Mouse (Mus musculus) embryonic facial prominence, embryonic 12.5 days (tissue): ENCODE measurements around the gene Ubr3. TPM values are rescaled to one million over a fixed set of nuclear protein-coding genes. Genes with fewer than 3 reads are reported as not detected.
"Not testable (repeated sequence)": the region's sequence is repeated elsewhere in the genome, so short reads cannot be mapped to it uniquely, and the experiment has no call there.

ENCODE experiments used
- ATAC-seq: fragments of 200-750 bp; cut with Nextera tagmentation; 2 replicates; pipeline ENCODE4 v1.8.0; 2017; ENCODE audit not compliant: insufficient number of reproducible peaks, insufficient read depth, low FRiP score, low TSS enrichment
- H3K27ac ChIP-seq: fragments of 300-500 bp; sonication (generic); 2 replicates; pipeline ENCODE4 v1.5.1; 2016; ENCODE audit warnings: mild to moderate bottlenecking
- H3K27me3 ChIP-seq: fragments of 300-500 bp; sonication (generic); 2 replicates; pipeline ENCODE4 v1.6.1; 2016; ENCODE audit warnings: mild to moderate bottlenecking, moderate library complexity
- H3K36me3 ChIP-seq: fragments of 300-500 bp; sonication (generic); 2 replicates; pipeline ENCODE4 v1.6.1; 2016; ENCODE audit warnings: mild to moderate bottlenecking
- H3K4me1 ChIP-seq: fragments of 300-500 bp; sonication (generic); 2 replicates; pipeline ENCODE4 v1.6.1; 2016
- H3K4me2 ChIP-seq: fragments of 300-500 bp; sonication (generic); replicated peaks from 2 replicates; pipeline ENCODE4 v1.6.1; 2016; ENCODE audit warnings: mild to moderate bottlenecking, moderate library complexity
- H3K4me3 ChIP-seq: fragments of 300-500 bp; sonication (generic); 2 replicates; pipeline ENCODE4 v1.5.1; 2016; ENCODE audit warnings: mild to moderate bottlenecking
- H3K9ac ChIP-seq: fragments of 300-500 bp; sonication (generic); 2 replicates; pipeline ENCODE4 v1.6.1; 2016; ENCODE audit warnings: mild to moderate bottlenecking, moderate library complexity
- H3K9me3 ChIP-seq: fragments of 300-500 bp; sonication (generic); 2 replicates; pipeline ENCODE4 v1.6.1; 2016; ENCODE audit warnings: mild to moderate bottlenecking, moderate library complexity
- WGBS: fragments of 180-500 bp; shearing (Covaris S2); methylation state at CpG from one replicate; pipeline ENCODE4 v1.1.7; 2016; 5-methylcytosine and 5-hydroxymethylcytosine counted together
- polyA plus RNA-seq: library from polyadenylated mRNA; unstranded; fragments of >200 nt; fragmentation: Nextera tagmentation; extraction: Ambion mirVana; gene quantifications from 2 replicates; pipeline ENCODE4 v1.2.1, GENCODE M21; 2016

The Ubr3 gene
- polyA plus RNA-seq, 1 experiment from 2014 or later, result 19.9 TPM

DNA sequence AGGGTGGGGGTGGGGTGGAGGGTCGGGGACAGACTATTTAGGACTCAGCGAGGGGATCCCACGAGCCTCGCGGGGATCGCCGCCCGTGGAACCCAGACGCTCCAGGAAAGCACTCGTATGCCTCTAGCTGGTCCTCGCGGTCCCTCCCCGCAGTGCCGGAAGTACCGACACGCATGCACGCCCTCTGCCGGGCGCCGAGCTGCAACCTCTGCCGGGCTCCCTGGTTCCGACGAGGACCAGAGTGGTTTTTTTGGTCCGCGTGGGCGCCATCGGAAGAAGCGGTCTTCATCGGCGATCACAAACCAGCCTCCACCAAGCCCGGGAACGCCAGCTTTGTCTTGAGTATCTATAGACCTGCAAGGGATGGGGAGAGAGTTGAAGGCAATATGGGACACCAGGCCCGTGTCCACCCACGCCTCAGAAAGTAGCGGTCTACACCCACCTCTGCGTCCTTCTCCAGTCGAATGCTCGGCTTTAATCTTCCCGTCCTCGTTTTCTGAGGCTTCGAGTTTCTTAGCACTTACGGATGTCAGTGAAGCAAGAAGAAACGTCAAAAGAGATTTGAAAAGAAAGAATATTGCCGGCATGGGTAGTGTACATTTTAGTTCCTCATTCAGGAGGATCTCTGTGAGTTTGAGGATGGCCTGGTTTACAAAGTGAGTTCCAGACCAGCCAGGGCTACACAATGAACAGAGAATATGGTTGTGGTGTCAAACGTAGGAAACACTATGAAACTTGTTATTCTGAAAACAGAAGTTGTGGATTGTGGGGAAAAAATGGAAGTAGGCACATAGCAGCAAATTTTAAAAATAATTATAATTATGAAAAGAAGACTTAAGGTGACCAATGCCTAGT lies 11.4 kb upstream of the Ubr3 start, which contains the start of gene Mettl5:
TSS of gene Mettl5 (minus strand) at position 165 of the 855 bp plus-strand sequence.
- Histone ChIP-seq H3K36me3 (no peaks in the 10 kb centered on the region), H3K9me3 (no peaks in the 10 kb centered on the region), H3K4me2 (peak within 1 kb of the TSS; percentile 58), H3K27ac (peak within 1 kb of the TSS; percentile 50; the same call in 1 of the 2 replicates), H3K4me1 (peaks cover 6% of the 10 kb centered on the region; the same call in 1 of the 2 replicates), H3K9ac (peak within 1 kb of the TSS; percentile 83), H3K27me3 (no peaks in the 10 kb centered on the region), H3K4me3 (peak within 1 kb of the TSS; percentile 59)
- peak; percentile 89 for ATAC-seq
- 2% methylated on average over 45 of the region's 45 CpGs for WGBS

- peaks cover 6% of the 10 kb centered on the region; the same call in 1 of the 2 replicates for H3K4me1 ChIP-seq
- H3K27me3 ChIP-seq, result no peaks in the 10 kb centered on the region
- H3K27ac ChIP-seq, result no peak overlapping the region
- no peaks in the 10 kb centered on the region for H3K9me3 ChIP-seq
- ATAC-seq, result no peak
- no peak overlapping the region for H3K4me2 ChIP-seq
- H3K36me3 ChIP-seq, result no peaks in the 10 kb centered on the region
- 70% methylated on average over 2 of the region's 2 CpGs for WGBS
- no peak overlapping the region for H3K4me3 ChIP-seq
- H3K9ac ChIP-seq, result no peak overlapping the region
Observed at GRCm38 (mm10) chr2:69888957-69889356, 8.1 kb upstream of the Ubr3 start.

DNA sequence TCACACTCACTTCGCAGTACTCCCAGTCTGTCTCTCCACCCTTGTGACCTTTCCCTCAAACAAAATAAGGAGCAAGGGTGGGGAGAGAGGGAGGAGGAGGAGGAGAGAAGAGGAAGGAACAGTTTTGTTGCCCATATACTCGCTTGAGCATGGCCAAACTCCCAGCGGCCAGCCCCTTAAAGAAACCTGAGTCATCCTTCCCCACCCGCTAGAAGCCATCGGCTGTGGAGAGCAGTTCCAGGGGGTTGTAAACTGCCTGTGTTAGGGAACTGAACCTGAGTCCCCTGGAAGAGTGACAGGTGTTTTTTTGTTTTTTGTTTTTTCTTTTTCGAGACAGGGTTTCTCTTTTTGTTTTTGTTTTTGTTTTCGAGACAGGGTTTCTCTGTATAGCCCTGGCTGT lies 6.2 kb upstream of the Ubr3 start:
- no peak for ATAC-seq
- Histone ChIP-seq H3K4me1 (no peaks in the 10 kb centered on the region), H3K4me2 (no peak overlapping the region), H3K27ac (no peak overlapping the region), H3K4me3 (no peak overlapping the region), H3K9ac (no peak overlapping the region), H3K9me3 (no peaks in the 10 kb centered on the region), H3K27me3 (no peaks in the 10 kb centered on the region), H3K36me3 (no peaks in the 10 kb centered on the region)
- WGBS, result 60% methylated on average over 7 of the region's 7 CpGs

DNA sequence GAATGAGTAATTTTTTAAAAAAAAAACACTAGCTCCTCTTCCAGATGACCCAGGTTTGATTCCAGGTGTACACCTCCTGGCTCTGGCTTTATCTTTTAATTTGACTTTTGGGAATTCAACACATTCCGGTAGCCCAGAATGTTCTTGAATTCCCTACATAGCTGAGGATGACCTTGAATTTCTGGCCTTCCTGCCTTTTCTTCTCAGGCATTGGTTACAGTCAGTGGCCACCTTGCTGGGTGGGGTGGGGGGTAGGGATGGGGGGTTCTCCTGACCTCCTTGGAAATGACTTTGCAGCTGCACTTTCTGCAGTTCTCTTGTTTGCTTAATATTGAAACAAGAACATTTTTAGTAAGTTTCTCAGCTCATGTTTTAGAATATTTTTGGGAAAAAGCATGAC lies 3.9 kb upstream of the Ubr3 start:
- Histone ChIP-seq H3K36me3 (no peaks in the 10 kb centered on the region), H3K4me3 (no peak overlapping the region), H3K27me3 (no peaks in the 10 kb centered on the region), H3K4me1 (no peaks in the 10 kb centered on the region), H3K4me2 (no peak overlapping the region), H3K9me3 (no peaks in the 10 kb centered on the region), H3K27ac (no peak overlapping the region), H3K9ac (no peak overlapping the region)
- no peak for ATAC-seq
- 78% methylated on average over 1 of the region's 1 CpGs for WGBS

GRCm38 (mm10) chr2:69893891-69894290 lies 3.2 kb upstream of the Ubr3 start:
- H3K9ac ChIP-seq, result no peak overlapping the region
- ATAC-seq, result no peak
- no peaks in the 10 kb centered on the region for H3K9me3 ChIP-seq
- H3K4me1 ChIP-seq, result peaks cover 5% of the 10 kb centered on the region
- H3K36me3 ChIP-seq, result no peaks in the 10 kb centered on the region
- WGBS, result 83% methylated on average over 5 of the region's 5 CpGs
- no peak overlapping the region for H3K4me2 ChIP-seq
- H3K27me3 ChIP-seq, result no peaks in the 10 kb centered on the region
- H3K27ac ChIP-seq, result no peak overlapping the region
- no peak overlapping the region for H3K4me3 ChIP-seq

- H3K9ac ChIP-seq, result no peak overlapping the region
- no peaks in the 10 kb centered on the region for H3K36me3 ChIP-seq
- H3K27me3 ChIP-seq, result no peaks in the 10 kb centered on the region
- H3K27ac ChIP-seq, result no peak overlapping the region
- H3K9me3 ChIP-seq, result no peaks in the 10 kb centered on the region
- no peak overlapping the region for H3K4me3 ChIP-seq
- H3K4me1 ChIP-seq, result peaks cover 6% of the 10 kb centered on the region
- H3K4me2 ChIP-seq, result no peak overlapping the region
- 55% methylated on average over 14 of the region's 14 CpGs for WGBS
- ATAC-seq, result no peak
Observed at GRCm38 (mm10) chr2:69895502-69896223, 1.4 kb upstream of the Ubr3 start.

GRCm38 (mm10) chr2:69896224-69896581 lies 843 bp upstream of the Ubr3 start:
- Histone ChIP-seq H3K4me2 (no peak overlapping the region), H3K9me3 (no peaks in the 10 kb centered on the region), H3K36me3 (no peaks in the 10 kb centered on the region), H3K4me3 (no peak overlapping the region), H3K9ac (no peak overlapping the region), H3K27me3 (no peaks in the 10 kb centered on the region), H3K4me1 (peaks cover 6% of the 10 kb centered on the region), H3K27ac (no peak overlapping the region)
- no peak for ATAC-seq
- WGBS, result 91% methylated on average over 4 of the region's 4 CpGs

DNA sequence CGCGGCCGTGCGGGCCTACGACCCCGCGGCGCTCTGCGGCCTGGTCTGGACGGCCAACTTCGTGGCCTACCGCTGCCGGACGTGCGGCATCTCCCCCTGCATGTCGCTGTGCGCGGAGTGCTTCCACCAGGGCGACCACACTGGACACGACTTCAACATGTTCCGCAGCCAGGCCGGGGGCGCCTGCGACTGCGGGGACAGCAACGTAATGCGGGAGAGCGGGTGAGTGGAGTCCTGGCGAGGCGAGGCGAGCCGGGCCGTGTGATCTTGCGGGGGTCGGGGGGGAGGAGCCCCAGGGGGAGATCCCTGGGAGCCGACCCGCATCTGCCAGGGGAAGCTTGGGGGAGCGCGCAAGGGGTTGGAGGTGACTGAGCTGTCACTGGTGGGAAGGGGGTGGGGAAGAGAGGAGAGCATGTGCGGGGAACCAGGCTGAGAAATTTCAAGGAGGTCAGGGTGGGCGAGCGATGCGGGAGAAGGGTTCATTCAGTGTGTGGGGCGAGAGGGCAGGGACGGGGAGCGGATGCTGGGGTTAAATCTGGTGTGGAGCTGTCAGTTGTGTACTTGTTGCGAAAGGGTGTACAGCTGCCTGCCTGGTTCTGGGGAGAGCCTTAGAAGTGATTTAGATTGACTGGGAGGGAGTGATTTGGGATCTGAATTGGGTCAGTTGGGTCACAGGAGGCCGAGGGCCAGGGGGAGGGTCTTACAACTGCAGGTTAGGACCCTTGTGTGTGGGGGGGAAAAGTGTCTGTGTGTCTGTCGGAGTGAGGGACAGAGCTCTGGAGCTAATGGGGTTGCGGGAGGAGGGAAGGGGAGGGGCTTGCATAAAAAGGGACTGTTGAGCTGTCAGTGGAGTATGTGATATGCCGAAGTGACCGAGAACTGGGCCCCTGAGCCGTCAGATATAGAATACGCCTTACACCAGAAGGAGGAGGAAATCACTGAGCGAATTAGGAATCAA lies 851 bp downstream of the Ubr3 start:
- peak overlapping the region; percentile 96 for H3K4me3 ChIP-seq
- no peaks in the 10 kb centered on the region for H3K36me3 ChIP-seq
- H3K4me2 ChIP-seq, result peak overlapping the region; percentile 90
- peaks cover 6% of the 10 kb centered on the region for H3K4me1 ChIP-seq
- H3K27me3 ChIP-seq, result no peaks in the 10 kb centered on the region
- peak overlapping the region; percentile 93 for H3K27ac ChIP-seq
- peak overlapping the region; percentile 97 for H3K9ac ChIP-seq
- ATAC-seq, result peak; percentile 68
- no peaks in the 10 kb centered on the region for H3K9me3 ChIP-seq
- under 1% methylated on average over 55 of the region's 55 CpGs for WGBS

DNA sequence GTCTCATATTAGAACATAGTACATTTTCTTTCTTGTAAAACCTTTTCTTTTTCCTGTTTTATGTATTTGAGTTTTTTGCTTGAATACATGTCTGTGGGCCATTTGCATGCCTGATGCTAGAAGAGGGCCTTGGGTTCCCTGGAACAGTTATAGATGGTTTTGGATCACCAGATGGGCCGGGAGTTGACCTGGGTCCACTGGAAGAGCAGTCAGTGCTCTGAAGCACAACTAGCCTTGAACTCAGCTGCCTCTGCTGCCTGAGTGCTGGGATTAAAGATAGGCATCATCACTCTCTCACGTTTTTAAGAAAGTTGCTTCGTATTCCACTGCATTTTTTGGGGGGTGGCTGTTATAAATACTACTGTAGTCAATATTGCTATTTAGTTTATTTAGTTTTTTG lies 6.5 kb downstream of the Ubr3 start:
- WGBS, result 95% methylated on average over 3 of the region's 3 CpGs
- no peak overlapping the region for H3K4me2 ChIP-seq
- ATAC-seq, result no peak
- no peaks in the 10 kb centered on the region for H3K9me3 ChIP-seq
- no peak overlapping the region for H3K4me3 ChIP-seq
- H3K4me1 ChIP-seq, result peaks cover 4% of the 10 kb centered on the region
- no peak overlapping the region for H3K9ac ChIP-seq
- H3K27ac ChIP-seq, result no peak overlapping the region
- H3K36me3 ChIP-seq, result peaks cover 4% of the 10 kb centered on the region; the same call in 1 of the 2 replicates
- H3K27me3 ChIP-seq, result no peaks in the 10 kb centered on the region

DNA sequence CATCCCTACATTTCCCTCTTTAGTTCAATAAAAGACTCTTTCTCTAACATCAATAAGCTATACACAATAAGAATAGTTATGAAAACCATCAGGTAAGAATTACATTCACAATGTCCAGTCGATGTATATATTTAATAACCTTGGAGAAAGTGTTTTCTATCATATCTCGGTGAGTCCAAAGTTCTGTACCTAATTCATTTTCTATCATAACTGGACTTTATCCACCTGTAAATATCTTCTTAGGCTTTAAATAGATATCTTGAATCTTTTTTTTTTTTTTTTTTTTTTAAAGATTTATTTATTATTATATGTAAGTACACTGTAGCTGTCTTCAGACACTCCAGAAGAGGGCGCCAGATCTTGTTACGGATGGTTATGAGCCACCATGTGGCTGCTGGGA lies 10.3 kb downstream of the Ubr3 start:
- 84% methylated on average over 4 of the region's 4 CpGs for WGBS

DNA sequence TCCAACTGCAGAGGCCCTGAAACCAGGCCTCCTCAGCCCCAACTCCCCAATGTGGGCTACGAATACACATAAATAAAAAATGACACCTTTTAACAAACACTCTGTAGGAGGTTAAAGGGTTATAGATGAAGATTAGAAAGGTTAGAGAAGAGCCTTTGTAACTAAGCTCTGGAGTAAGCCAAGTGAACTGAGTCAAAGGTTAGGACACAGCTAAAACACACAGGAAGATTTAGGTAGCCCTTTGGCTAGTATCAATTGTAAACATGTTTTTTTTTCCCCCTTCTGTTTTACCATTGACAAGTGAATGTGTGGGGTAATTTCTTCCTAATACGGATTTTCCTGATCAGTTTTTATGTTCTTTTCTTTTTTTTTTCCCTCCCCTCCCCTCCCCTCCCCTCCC lies 15.8 kb downstream of the Ubr3 start:
- Histone ChIP-seq H3K27me3 (no peaks in the 10 kb centered on the region), H3K36me3 (peaks cover 13% of the 10 kb centered on the region), H3K4me2 (no peak overlapping the region), H3K9ac (no peak overlapping the region), H3K27ac (no peak overlapping the region), H3K4me3 (no peak overlapping the region), H3K4me1 (no peaks in the 10 kb centered on the region), H3K9me3 (no peaks in the 10 kb centered on the region)
- whole genome bisulfite sequencing, result 77% methylated on average over 2 of the region's 2 CpGs
- no peak for ATAC-seq

More for the DNA sequence above, 10.3 kb downstream of the Ubr3 start:
- not testable (repeated sequence) for H3K36me3 ChIP-seq, H3K9me3 ChIP-seq, ATAC-seq, H3K27me3 ChIP-seq, H3K4me3 ChIP-seq, H3K4me1 ChIP-seq, H3K4me2 ChIP-seq, H3K27ac ChIP-seq, H3K9ac ChIP-seq
